Mouse (Mus musculus): ENCODE data around the gene Igf2r.
"Not testable (repeated sequence)": the region's sequence is repeated elsewhere in the genome, so short reads cannot be mapped to it uniquely, and the experiment has no call there.

Igf2r gene

GRCm38 (mm10) chr17:12715032-12715431 lies 54.4 kb downstream of the Igf2r start:
- DNase-seq = no peak

GRCm38 (mm10) chr17:12714080-12714561 lies 55.3 kb downstream of the Igf2r start:
- DNase-seq = peak; percentile 28 to 43

- no peak for DNase-seq
These were observed 56.5 kb downstream of the Igf2r start for GRCm38 (mm10) chr17:12712993-12713392.

GRCm38 (mm10) chr17:12712191-12712590 lies 57.3 kb downstream of the Igf2r start:
- no peak for DNase-seq

GRCm38 (mm10) chr17:12710976-12711375 lies 58.5 kb downstream of the Igf2r start:
- no peak for DNase-seq

- DNase-seq = no peak
These were observed 59.2 kb downstream of the Igf2r start for GRCm38 (mm10) chr17:12710050-12710780.

GRCm38 (mm10) chr17:12708398-12708797 lies 61.1 kb downstream of the Igf2r start:
- DNase-seq = no peak

GRCm38 (mm10) chr17:12706590-12707049 lies 62.8 kb downstream of the Igf2r start:
- no peak for DNase-seq

- DNase-seq = no peak
These were observed 66.6 kb downstream of the Igf2r start for GRCm38 (mm10) chr17:12702901-12703300.

GRCm38 (mm10) chr17:12700373-12700772 lies 69.1 kb downstream of the Igf2r start:
- peak in 1 of 2 experiments; percentile 41 for DNase-seq

GRCm38 (mm10) chr17:12691899-12692298 lies 77.6 kb downstream of the Igf2r start:
- DNase-seq = no peak

GRCm38 (mm10) chr17:12689537-12689936 lies 79.9 kb downstream of the Igf2r start:
- DNase-seq = peak; percentile 78 to 82

GRCm38 (mm10) chr17:12688427-12689110 lies 80.9 kb downstream of the Igf2r start:
- no peak for DNase-seq

GRCm38 (mm10) chr17:12684928-12685624 lies 84.4 kb downstream of the Igf2r start:
- no peak for DNase-seq

GRCm38 (mm10) chr17:12684412-12684811 lies 85.1 kb downstream of the Igf2r start:
- no peak for DNase-seq

- no peak for DNase-seq
These were observed 85.9 kb downstream of the Igf2r start for GRCm38 (mm10) chr17:12683582-12683981.

- DNase-seq = no peak
These were observed 91.2 kb downstream of the Igf2r start for GRCm38 (mm10) chr17:12678261-12678660.

- DNase-seq = no peak
These were observed 92.3 kb downstream of the Igf2r start for GRCm38 (mm10) chr17:12677139-12677538.

GRCm38 (mm10) chr17:12675646-12676045 lies 93.8 kb downstream of the Igf2r start, which contains the start of gene Slc22a1:
Slc22a1 (minus strand) TSS chr17:12675829.
- DNase-seq = peak; percentile 32 to 58

- not testable (repeated sequence) for DNase-seq
These were observed 94.5 kb downstream of the Igf2r start for GRCm38 (mm10) chr17:12674980-12675379.

GRCm38 (mm10) chr17:12673871-12674270 lies 95.6 kb downstream of the Igf2r start:
- DNase-seq = peak in 1 of 2 experiments; percentile 46

GRCm38 (mm10) chr17:12672285-12672790 lies 97.1 kb downstream of the Igf2r start:
- no peak for DNase-seq

- no peak for DNase-seq
These were observed 98.3 kb downstream of the Igf2r start for GRCm38 (mm10) chr17:12671029-12671605.

Data from kidney, postnatal 4 days (tissue).